Mouse (Mus musculus) urinary bladder, postnatal 36 days (tissue): Measurements from ENCODE around the gene Eprs.

Experiments used
- DNase-seq, 2 experiments: peaks; one replicate each; pipeline ENCODE4 v3.0.0; 2022; ENCODE audit warnings: low spot score in 2 of 2, mixed read lengths in 1 of 2

Gene Eprs

GRCm38 (mm10) chr1:185451077-185451476 lies 88.2 kb downstream of the Eprs start:
- DNase-seq, result no peak

GRCm38 (mm10) chr1:185451495-185451894 lies 88.7 kb downstream of the Eprs start:
- no peak for DNase-seq

- no peak for DNase-seq
Observed at GRCm38 (mm10) chr1:185452461-185452860, 89.6 kb downstream of the Eprs start.

- no peak for DNase-seq
Observed at GRCm38 (mm10) chr1:185454144-185454543, 91.3 kb downstream of the Eprs start.

- no peak for DNase-seq
Observed at GRCm38 (mm10) chr1:185454575-185454954, 91.7 kb downstream of the Eprs start, which contains the start of gene Slc30a10. Gene Slc30a10, plus strand, starts transcription at chr1:185454848.

- no peak for DNase-seq
Observed at GRCm38 (mm10) chr1:185454955-185455701, 92.3 kb downstream of the Eprs start.

GRCm38 (mm10) chr1:185456327-185456726 lies 93.5 kb downstream of the Eprs start:
- no peak for DNase-seq

- DNase-seq, result no peak
Observed at GRCm38 (mm10) chr1:185460096-185460495, 97.3 kb downstream of the Eprs start.

- no peak for DNase-seq
Observed at GRCm38 (mm10) chr1:185462889-185463288, 100.0 kb downstream of the Eprs start.

- no peak for DNase-seq
Observed at GRCm38 (mm10) chr1:185469551-185470021, 106.7 kb downstream of the Eprs start.

GRCm38 (mm10) chr1:185472025-185472720 lies 109.3 kb downstream of the Eprs start:
- no peak for DNase-seq

GRCm38 (mm10) chr1:185472730-185473129 lies 109.9 kb downstream of the Eprs start:
- no peak for DNase-seq

- no peak for DNase-seq
Observed at GRCm38 (mm10) chr1:185473437-185473836, 110.6 kb downstream of the Eprs start.
